Mouse (Mus musculus): ENCODE measurements at regions not wholly inside any gene's neighbourhood (a gene's known extent, or its start where the extent isn't known, plus 50 kb on each side); places are given as distances from the start of the nearest gene placed in this dataset.

GRCm38 (mm10) chr3:34761783-34762182, 111.6 kb downstream of the Sox2 start:
- peak; percentile 61 for DNase-seq (ENCODE audit: low read depth, low spot score)

GRCm38 (mm10) chr3:34764559-34764958, 114.4 kb downstream of the Sox2 start:
- peak; percentile 80 for DNase-seq (ENCODE audit: low read depth, low spot score)

DNA sequence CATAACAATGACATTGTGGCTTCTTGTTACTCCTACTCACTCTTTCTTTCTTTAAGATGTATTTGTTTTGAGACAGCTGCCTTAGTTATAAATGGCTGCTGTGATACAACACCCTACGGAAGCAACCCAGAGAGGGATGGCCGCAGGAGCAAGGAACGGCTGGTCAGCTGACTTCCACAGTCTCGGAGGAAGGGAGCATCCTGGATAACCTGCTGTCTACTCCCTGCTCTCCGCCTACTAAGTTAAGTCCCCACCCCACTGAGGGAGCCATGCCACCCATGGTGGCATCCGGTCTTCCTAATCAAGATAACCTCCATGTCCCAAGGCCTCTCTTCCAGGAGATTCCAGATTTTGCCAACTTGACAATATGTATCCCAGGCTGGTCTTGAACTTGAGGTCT, 114.9 kb downstream of the Sox2 start:
- DNase-seq (ENCODE audit: low read depth, low spot score), result peak; percentile 59

DNA sequence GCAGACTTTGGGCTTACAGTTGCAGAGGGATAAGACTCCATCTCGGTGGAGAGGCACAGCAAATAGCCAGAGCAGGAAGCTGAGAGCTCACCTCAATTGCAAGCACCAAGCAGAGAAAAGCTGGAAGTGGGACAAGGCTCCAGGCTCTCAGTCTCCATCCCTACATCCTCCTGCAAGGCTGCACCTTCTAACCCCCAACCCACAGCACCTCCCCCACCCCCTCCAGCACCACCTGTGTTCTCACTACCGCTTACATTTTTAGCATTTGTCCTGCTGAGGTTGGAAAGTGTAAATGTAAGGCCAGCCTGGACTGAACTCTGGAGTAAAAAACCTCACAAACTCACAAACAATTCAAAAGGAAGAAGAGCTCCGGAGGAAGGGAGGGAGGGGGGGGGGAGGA, 119.6 kb downstream of the Sox2 start:
- DNase-seq (ENCODE audit: low read depth, low spot score), result peak; percentile 71

GRCm38 (mm10) chr3:34770271-34770670, 120.1 kb downstream of the Sox2 start:
- DNase-seq (ENCODE audit: low read depth, low spot score), result no peak

GRCm38 (mm10) chr3:34772035-34772434, 121.8 kb downstream of the Sox2 start:
- peak; percentile 68 for DNase-seq (ENCODE audit: low read depth, low spot score)

DNA sequence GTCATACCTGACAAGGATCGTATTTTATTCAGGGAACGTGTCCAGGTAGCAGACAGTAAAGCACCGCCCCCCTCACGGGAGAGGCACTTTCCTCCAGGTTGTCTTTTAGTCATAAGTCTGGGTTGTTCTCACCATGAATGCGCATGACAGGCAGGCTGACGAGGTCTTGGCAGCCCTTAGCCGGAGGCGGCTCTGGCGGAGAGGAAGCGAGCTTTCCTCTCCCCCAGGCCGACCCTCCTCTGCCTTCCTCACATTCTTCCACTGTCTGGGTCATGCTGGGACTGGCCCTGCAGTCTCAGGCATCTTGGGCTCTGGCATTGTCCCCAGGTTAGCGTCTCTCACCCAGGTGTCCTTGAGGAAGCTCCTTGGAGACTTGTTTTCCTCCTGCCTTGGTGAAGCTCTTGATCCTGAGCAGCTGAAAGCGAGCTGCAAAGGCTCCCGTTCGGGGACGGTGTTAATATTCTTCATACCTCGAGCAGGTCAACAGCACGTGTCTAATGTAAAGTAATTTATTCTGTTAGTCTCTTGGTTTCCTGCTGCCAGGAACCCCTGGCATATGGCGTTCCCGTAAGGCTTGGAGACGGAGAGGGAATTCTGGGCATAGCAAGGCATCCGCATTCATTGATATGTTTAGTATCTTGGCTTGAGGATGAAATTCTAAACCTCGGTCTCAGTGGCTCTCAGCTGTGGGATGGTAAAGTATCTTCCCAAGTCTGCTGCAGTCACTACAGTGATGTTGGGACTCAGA, 123.6 kb downstream of the Sox2 start:
- DNase-seq (ENCODE audit: low read depth, low spot score), result peak; percentile 79

- DNase-seq (ENCODE audit: low read depth, low spot score), result peak; percentile 61
Observed at GRCm38 (mm10) chr3:34781770-34782169, 131.6 kb downstream of the Sox2 start.

DNA sequence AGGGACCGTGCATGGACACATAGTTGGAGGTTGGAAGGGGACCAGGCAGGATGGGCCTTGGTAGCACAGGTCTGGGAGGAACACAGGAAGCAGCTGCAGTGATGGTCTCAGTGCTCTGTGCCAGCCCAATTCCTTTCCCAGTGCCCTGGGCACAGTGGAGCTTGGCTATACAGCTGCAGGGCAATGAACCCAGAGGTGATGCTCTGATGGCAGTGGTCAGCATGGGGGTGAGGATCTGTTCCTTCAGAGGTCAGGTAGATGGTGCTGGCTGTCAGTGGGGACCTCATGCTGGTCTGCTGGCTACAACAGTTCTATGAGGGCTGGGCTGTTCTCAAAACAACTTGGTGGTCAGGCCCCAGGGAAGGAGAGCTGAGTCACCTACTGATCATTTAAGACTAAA, 133.2 kb downstream of the Sox2 start:
- DNase-seq (ENCODE audit: low read depth, low spot score), result no peak

GRCm38 (mm10) chr3:34787211-34787610, 137.0 kb downstream of the Sox2 start:
- peak; percentile 82 for DNase-seq (ENCODE audit: low read depth, low spot score)

- DNase-seq (ENCODE audit: low read depth, low spot score), result peak; percentile 91
Observed at GRCm38 (mm10) chr3:34795103-34795983, 145.1 kb downstream of the Sox2 start.

DNA sequence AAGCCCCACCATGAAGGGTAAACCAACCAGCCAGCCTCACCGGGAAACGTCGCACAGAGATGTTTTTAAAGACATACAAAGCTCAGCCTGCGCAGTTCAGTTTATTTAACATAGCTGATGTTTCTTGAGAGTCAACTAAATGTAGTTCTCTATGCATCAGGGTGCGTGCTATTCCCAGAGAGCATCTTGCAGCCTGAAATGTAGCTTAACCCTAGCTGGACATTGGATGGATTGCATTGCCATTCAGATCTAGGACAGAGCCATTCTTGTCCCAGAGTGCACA, 145.7 kb downstream of the Sox2 start:
- DNase-seq (ENCODE audit: low read depth, low spot score), result no peak

DNA sequence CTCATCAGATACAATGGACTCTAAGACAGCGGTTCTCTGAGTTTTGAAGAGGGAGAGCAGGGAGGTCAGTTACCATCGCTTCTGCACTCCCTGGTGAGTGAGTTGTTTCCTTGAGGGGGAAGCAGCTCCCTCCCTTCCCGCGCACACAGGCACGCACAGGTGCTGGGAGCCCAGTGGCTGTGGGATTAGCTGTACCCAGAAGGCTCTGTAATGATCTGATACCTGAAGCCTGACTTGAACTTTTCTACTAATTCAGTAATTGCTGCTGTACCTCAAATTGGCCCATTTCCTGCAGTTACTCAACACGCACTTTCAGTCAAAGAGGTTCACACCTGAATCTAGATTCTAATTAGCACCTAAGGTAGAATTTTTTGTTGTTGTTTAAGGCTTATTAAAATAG, 158.6 kb downstream of the Sox2 start:
- DNase-seq (ENCODE audit: low read depth, low spot score), result no peak

DNA sequence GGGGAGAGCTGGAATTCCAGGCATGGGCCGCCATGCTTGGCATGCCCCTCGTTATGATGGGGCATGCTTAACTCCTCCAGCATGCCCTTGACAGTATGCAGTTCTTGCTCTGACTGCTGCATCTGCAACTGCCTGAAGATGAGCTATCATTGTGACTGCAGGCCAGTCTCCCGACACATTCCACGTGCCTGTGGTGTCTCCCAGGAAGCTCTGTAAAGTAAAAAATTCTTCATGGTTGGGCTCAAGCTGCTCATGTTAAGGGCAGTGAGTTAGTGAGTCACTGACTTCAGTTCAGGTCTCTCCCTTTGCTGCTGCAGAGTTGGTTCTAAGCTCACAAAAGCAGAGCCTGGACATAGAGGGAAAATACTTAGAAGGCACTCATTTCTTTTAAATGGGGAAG, 161.5 kb downstream of the Sox2 start:
- DNase-seq (ENCODE audit: low read depth, low spot score), result no peak

- no peak for DNase-seq (ENCODE audit: low read depth, low spot score)
Observed at GRCm38 (mm10) chr3:34813046-34813625, 162.9 kb downstream of the Sox2 start.

GRCm38 (mm10) chr3:34825036-34825435, 174.8 kb downstream of the Sox2 start:
- DNase-seq (ENCODE audit: low read depth, low spot score), result no peak

DNA sequence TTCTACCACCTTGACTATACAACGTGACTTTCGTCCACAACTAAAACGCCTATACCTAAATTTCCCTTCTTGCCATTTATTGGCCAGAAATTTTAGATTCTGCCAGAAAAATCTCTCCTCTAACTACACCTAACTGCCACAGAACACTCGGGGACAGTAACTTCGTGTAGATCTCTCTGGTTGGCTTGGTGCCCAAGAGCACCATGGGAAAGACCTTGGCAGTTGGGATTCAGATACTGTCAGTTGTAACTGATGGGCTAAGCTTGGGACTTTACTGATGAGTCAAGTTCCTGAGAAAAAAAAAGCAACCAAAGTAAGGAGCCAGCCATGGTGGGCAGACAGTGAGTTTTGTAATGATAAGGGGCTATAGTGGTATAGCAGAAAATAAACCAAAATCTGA, 176.2 kb downstream of the Sox2 start:
- no peak for DNase-seq (ENCODE audit: low read depth, low spot score)

GRCm38 (mm10) chr3:34828453-34829206, 178.4 kb downstream of the Sox2 start:
- DNase-seq (ENCODE audit: low read depth, low spot score), result no peak

GRCm38 (mm10) chr3:34836741-34837267, 186.6 kb downstream of the Sox2 start:
- no peak for DNase-seq (ENCODE audit: low read depth, low spot score)

DNA sequence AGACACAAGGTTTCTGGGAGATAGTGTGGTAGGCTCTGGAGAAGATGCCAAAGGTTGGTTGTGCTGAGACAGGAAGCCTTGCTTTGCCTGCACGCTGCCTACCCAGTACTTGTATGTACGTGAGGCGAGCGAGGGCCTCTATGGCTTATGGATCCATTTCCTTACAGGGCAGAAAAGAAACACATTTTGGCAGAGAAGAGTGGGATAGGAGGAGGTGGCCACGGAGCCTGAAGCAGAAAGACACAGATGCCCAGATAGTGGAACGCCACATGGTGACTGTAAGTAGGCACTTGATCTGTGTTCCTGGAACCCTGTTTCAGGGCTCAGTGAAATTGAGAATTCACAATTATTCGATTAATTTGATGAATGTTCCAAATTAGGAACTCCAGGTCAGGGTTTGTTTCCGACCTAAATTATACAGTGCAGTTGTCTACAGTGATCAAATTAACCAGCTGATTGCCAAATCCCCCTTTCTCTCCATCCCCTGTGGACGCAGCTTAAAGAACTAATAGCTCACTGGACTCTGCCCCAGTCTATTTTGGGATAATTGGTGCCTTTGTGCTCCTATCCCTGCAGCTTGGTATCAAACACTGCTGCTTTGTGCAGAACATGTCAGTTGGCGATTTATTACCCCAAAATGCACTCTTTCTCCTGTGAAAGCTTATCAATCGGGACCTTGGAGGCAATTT, 187.6 kb downstream of the Sox2 start:
- DNase-seq (ENCODE audit: low read depth, low spot score), result no peak
